Mouse (Mus musculus): ENCODE results near the gene Lamc1. TPM values are rescaled to one million over a fixed set of nuclear protein-coding genes. Genes with fewer than 3 reads are reported as not detected.
"Not testable (repeated sequence)": the region's sequence is repeated elsewhere in the genome, so short reads cannot be mapped to it uniquely, and the experiment has no call there.

Gene Lamc1
- polyA plus RNA-seq, 1 experiment = 21.3 TPM

GRCm38 (mm10) chr1:153347040-153347439 lies 14.5 kb upstream of the Lamc1 start:
- WGBS = 97% methylated on average over 2 of the region's 2 CpGs
- Histone ChIP-seq H3K4me1 (ENCODE audit: control insufficient read depth, insufficient read depth, low read length) (no peaks in the 10 kb centered on the region), H3K27ac (ENCODE audit: insufficient read depth, low read length) (no peak overlapping the region), H3K27me3 (ENCODE audit: control insufficient read depth, insufficient read depth, low read length) (no peaks in the 10 kb centered on the region), H3K4me3 (replicated peaks; ENCODE audit: insufficient read depth, low read depth, low read length) (no peak overlapping the region)
- TF ChIP-seq CTCF (IDR thresholded peaks at IDR 0.05; ENCODE audit: borderline replicate concordance, insufficient read depth, low read depth, low read length) (no peak), POLR2A (IDR thresholded peaks at IDR 0.05; ENCODE audit: borderline replicate concordance, insufficient read depth, low read length) (no peak)
- no peak for DNase-seq

- H3K27ac ChIP-seq (ENCODE audit: insufficient read depth, low read length) = no peak overlapping the region
- no peaks in the 10 kb centered on the region for H3K4me1 ChIP-seq (ENCODE audit: control insufficient read depth, insufficient read depth, low read length)
- TF ChIP-seq CTCF (IDR thresholded peaks at IDR 0.05; ENCODE audit: borderline replicate concordance, insufficient read depth, low read depth, low read length) (no peak), POLR2A (IDR thresholded peaks at IDR 0.05; ENCODE audit: borderline replicate concordance, insufficient read depth, low read length) (no peak)
- peak overlapping the region; percentile 66 for H3K4me3 ChIP-seq (replicated peaks; ENCODE audit: insufficient read depth, low read depth, low read length)
- peak; percentile 37 to 40 for DNase-seq
- 12% methylated on average over 16 of the region's 16 CpGs for WGBS
- H3K27me3 ChIP-seq (ENCODE audit: control insufficient read depth, insufficient read depth, low read length) = no peaks in the 10 kb centered on the region
Observed at GRCm38 (mm10) chr1:153345699-153346291, 13.2 kb upstream of the Lamc1 start.

GRCm38 (mm10) chr1:153345002-153345401 lies 12.4 kb upstream of the Lamc1 start:
- H3K4me3 ChIP-seq (replicated peaks; ENCODE audit: insufficient read depth, low read depth, low read length) = no peak overlapping the region
- no peak for DNase-seq
- H3K27ac ChIP-seq (ENCODE audit: insufficient read depth, low read length) = no peak overlapping the region
- 94% methylated on average over 2 of the region's 2 CpGs for WGBS
- no peak for TF ChIP-seq POLR2A (IDR thresholded peaks at IDR 0.05; ENCODE audit: borderline replicate concordance, insufficient read depth, low read length)
- TF ChIP-seq CTCF (IDR thresholded peaks at IDR 0.05; ENCODE audit: borderline replicate concordance, insufficient read depth, low read depth, low read length) = no peak
- H3K4me1 ChIP-seq (ENCODE audit: control insufficient read depth, insufficient read depth, low read length) = no peaks in the 10 kb centered on the region
- H3K27me3 ChIP-seq (ENCODE audit: control insufficient read depth, insufficient read depth, low read length) = no peaks in the 10 kb centered on the region

- H3K4me3 ChIP-seq (replicated peaks; ENCODE audit: insufficient read depth, low read depth, low read length); DNase-seq; H3K27me3 ChIP-seq (ENCODE audit: control insufficient read depth, insufficient read depth, low read length); H3K27ac ChIP-seq (ENCODE audit: insufficient read depth, low read length); H3K4me1 ChIP-seq (ENCODE audit: control insufficient read depth, insufficient read depth, low read length): not testable (repeated sequence)
- 96% methylated on average over 10 of the region's 10 CpGs for WGBS
Observed at GRCm38 (mm10) chr1:153335451-153335850, 2.9 kb upstream of the Lamc1 start.

- peak; percentile 52 to 71 for DNase-seq
- no peak for TF ChIP-seq POLR2A (IDR thresholded peaks at IDR 0.05; ENCODE audit: borderline replicate concordance, insufficient read depth, low read length)
- no peak for TF ChIP-seq CTCF (IDR thresholded peaks at IDR 0.05; ENCODE audit: borderline replicate concordance, insufficient read depth, low read depth, low read length)
- H3K4me3 ChIP-seq (replicated peaks; ENCODE audit: insufficient read depth, low read depth, low read length) = peak overlapping the region; percentile 76
- whole genome bisulfite sequencing = under 1% methylated on average over 22 of the region's 22 CpGs
- H3K4me1 ChIP-seq (ENCODE audit: control insufficient read depth, insufficient read depth, low read length) = peaks cover 5% of the 10 kb centered on the region; the same call in 1 of the 2 replicates
- peak overlapping the region; percentile 10 for H3K27ac ChIP-seq (ENCODE audit: insufficient read depth, low read length)
- H3K27me3 ChIP-seq (ENCODE audit: control insufficient read depth, insufficient read depth, low read length) = no peaks in the 10 kb centered on the region
Observed at GRCm38 (mm10) chr1:153333296-153334121, 923 bp upstream of the Lamc1 start.

GRCm38 (mm10) chr1:153331796-153332443 lies 666 bp downstream of the Lamc1 start:
- 1% methylated on average over 42 of the region's 42 CpGs for WGBS
- peaks cover 5% of the 10 kb centered on the region; the same call in 1 of the 2 replicates for H3K4me1 ChIP-seq (ENCODE audit: control insufficient read depth, insufficient read depth, low read length)
- peak overlapping the region; percentile 48 for H3K27ac ChIP-seq (ENCODE audit: insufficient read depth, low read length)
- peak overlapping the region; percentile 76 for H3K4me3 ChIP-seq (replicated peaks; ENCODE audit: insufficient read depth, low read depth, low read length)
- DNase-seq = peak; percentile 70 to 73
- TF ChIP-seq CTCF (IDR thresholded peaks at IDR 0.05; ENCODE audit: borderline replicate concordance, insufficient read depth, low read depth, low read length) (peak; percentile 59), POLR2A (IDR thresholded peaks at IDR 0.05; ENCODE audit: borderline replicate concordance, insufficient read depth, low read length) (no peak)
- no peaks in the 10 kb centered on the region for H3K27me3 ChIP-seq (ENCODE audit: control insufficient read depth, insufficient read depth, low read length)

- Histone ChIP-seq H3K27ac (ENCODE audit: insufficient read depth, low read length) (no peak overlapping the region), H3K4me3 (replicated peaks; ENCODE audit: insufficient read depth, low read depth, low read length) (peak overlapping the region; percentile 23), H3K4me1 (ENCODE audit: control insufficient read depth, insufficient read depth, low read length) (peaks cover 5% of the 10 kb centered on the region; the same call in 1 of the 2 replicates), H3K27me3 (ENCODE audit: control insufficient read depth, insufficient read depth, low read length) (no peaks in the 10 kb centered on the region)
- DNase-seq = no peak
- WGBS = 10% methylated on average over 4 of the region's 4 CpGs
- no peak for TF ChIP-seq POLR2A (IDR thresholded peaks at IDR 0.05; ENCODE audit: borderline replicate concordance, insufficient read depth, low read length)
Observed at GRCm38 (mm10) chr1:153331206-153331605, 1.4 kb downstream of the Lamc1 start.
